Comparison of ENCODE assay signal across 13 mouse cellular contexts in genomic region chr12:111887005-111887404, GRCm38 (mm10).
"Had no signal": no experiment of that assay in that cellular context is flagged by ENCODE, and none has a peak within 500 bp of the region (broad histone marks: within the 10 kb centered on the region; RNA-seq: fewer than 3 reads in every experiment).

No protein-coding gene starts in this region.

- H3K4me1 ChIP-seq: limb, embryonic 10.5 days; midbrain, embryonic 15.5 days; neural tube, embryonic 13.5 days had no signal

- H3K9ac ChIP-seq: liver, embryonic 13.5 days; lung, embryonic 15.5 days; midbrain, embryonic 15.5 days; neural tube, embryonic 13.5 days had no signal

- H3K4me3 ChIP-seq: left cerebral cortex, adult 2 months; limb, embryonic 10.5 days; liver, embryonic 13.5 days; lung, embryonic 15.5 days; midbrain, embryonic 10.5 days; midbrain, embryonic 15.5 days; neural tube, embryonic 13.5 days had no signal

- H3K27ac ChIP-seq: left cerebral cortex, adult 2 months; limb, embryonic 10.5 days; liver, embryonic 13.5 days; lung, embryonic 15.5 days; midbrain, embryonic 10.5 days; midbrain, embryonic 15.5 days; neural tube, embryonic 13.5 days had no signal

- H3K27me3 ChIP-seq: liver, embryonic 13.5 days; lung, embryonic 15.5 days; midbrain, embryonic 15.5 days; neural tube, embryonic 13.5 days had no signal

- DNase-seq: kidney, adult 8-10 months; kidney, postnatal 10 days; kidney, postnatal 4 days; liver, embryonic 13.5 days; right cerebral cortex, postnatal 14 days; thymus, postnatal 4 days had no signal

- H3K9me3 ChIP-seq: limb, embryonic 10.5 days; liver, embryonic 13.5 days; lung, embryonic 15.5 days; midbrain, embryonic 10.5 days; midbrain, embryonic 15.5 days; neural tube, embryonic 13.5 days had no signal

- ATAC-seq: intestine, embryonic 16.5 days; midbrain, embryonic 15.5 days had no signal

- H3K4me2 ChIP-seq: liver, embryonic 13.5 days; lung, embryonic 15.5 days; midbrain, embryonic 15.5 days; neural tube, embryonic 13.5 days had no signal

- H3K36me3 ChIP-seq: limb, embryonic 10.5 days; liver, embryonic 13.5 days; lung, embryonic 15.5 days; midbrain, embryonic 10.5 days; midbrain, embryonic 15.5 days; neural tube, embryonic 13.5 days had no signal
